Mouse (Mus musculus): ENCODE measurements around the gene Neb.

Neb gene

GRCm38 (mm10) chr2:52374706-52375105 lies 3.6 kb downstream of the Neb start:
- no peak for DNase-seq (ENCODE audit: low read depth, low spot score)

- no peak for DNase-seq (ENCODE audit: low read depth, low spot score)
Observed at GRCm38 (mm10) chr2:52372480-52372879, 5.8 kb downstream of the Neb start.

DNA sequence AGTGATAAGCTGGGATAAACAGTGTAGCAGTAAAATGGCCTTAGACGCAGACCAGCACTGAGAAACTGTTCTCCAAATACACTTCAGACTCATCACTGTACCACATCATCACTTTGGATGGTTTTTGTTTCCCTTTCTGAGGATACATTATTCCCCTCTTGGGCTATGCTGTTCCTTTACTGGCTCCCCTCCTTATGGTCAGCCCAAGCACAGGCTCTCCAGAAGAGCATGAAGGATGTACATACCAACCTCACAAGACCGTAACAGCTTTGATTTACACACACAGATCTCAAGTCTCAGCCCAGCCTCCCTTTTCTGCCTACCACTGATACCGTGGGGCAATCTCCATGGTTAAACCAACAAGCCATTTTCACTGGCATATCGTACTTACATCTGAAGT lies 6.2 kb downstream of the Neb start:
- DNase-seq (ENCODE audit: low read depth, low spot score), result no peak

DNA sequence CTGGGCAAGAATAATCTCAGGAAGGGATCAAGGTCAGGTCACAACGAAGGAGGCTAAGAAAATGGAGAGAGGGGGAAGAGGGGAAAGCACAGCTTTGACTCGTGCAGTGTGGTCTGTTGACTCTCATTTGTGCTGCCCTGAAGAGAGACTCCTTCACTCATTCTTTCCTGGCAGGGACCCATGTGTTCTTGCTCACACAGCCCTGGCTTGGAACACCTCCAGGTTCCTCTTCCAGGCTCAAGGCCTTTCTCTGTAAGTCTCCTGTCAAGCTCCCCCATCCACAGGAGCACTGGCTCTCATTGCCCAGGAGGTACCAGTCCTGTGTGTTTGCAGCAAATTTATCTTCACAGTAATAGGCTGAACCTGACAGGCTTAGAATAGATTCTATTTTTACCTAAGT lies 7.2 kb downstream of the Neb start:
- no peak for DNase-seq (ENCODE audit: low read depth, low spot score)

- DNase-seq (ENCODE audit: low read depth, low spot score), result no peak
Observed at GRCm38 (mm10) chr2:52369622-52370021, 8.7 kb downstream of the Neb start.

- DNase-seq (ENCODE audit: low read depth, low spot score), result no peak
Observed at GRCm38 (mm10) chr2:52367665-52368064, 10.6 kb downstream of the Neb start.

- DNase-seq (ENCODE audit: low read depth, low spot score), result no peak
Observed at GRCm38 (mm10) chr2:52367248-52367647, 11.0 kb downstream of the Neb start.

- no peak for DNase-seq (ENCODE audit: low read depth, low spot score)
Observed at GRCm38 (mm10) chr2:52361086-52361485, 17.2 kb downstream of the Neb start.

DNA sequence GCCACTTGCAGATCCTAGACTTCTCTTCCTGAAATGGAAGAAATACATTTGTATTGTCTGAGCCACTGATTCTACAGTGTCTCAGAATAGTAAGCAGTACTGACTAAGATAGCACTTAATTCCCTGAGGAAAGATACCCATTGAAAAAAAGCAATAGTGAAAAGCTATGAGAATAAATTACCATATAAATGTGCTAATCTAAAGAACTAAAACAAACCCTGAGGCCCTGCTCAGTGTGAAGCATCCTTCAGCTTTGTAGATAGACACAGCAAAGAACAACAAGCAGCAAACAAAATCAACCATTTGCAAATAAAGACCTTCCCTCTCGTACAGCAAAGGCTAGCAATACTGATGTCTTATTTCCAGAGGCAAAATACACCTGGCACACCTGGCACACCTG lies 18.6 kb downstream of the Neb start:
- no peak for DNase-seq (ENCODE audit: low read depth, low spot score)

DNA sequence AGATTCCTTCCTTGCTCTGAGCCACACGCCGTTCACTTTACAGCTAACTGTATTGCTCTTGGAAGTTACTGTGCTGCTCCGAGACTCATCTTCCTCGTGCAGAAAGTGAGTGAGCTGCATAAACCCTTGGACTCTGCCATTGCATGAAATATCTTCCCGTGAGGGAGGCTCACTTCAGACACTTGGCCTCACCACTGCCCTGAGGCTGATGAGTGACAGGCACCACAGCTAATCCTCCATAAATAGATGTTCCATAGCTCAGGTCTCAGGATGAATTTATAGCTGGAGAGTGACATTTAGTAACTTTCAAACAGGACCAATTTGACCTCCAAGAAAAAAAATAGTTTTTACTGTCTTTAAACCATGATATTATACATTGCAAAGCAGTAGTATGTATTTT lies 20.1 kb downstream of the Neb start:
- DNase-seq (ENCODE audit: low read depth, low spot score), result no peak

DNA sequence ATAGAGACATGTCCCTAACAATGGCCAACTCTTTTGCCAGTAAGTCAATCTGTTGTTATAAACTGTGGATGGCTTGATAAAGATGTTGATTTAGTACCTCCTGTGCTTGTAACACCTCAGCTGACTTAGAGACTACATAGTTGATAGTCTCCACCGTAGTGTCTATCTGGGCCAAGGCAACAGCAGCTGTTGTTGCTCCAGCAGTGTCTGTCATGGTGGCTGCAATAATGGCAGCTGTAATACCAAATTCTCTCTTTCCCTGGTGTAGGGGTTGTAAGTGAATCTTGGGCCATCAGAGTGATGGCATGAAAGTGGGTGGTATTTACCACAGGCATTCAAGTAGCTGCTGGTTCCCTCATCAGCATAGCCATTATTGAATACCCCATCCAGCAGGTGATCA lies 27.2 kb downstream of the Neb start:
- no peak for DNase-seq (ENCODE audit: low read depth, low spot score)

DNA sequence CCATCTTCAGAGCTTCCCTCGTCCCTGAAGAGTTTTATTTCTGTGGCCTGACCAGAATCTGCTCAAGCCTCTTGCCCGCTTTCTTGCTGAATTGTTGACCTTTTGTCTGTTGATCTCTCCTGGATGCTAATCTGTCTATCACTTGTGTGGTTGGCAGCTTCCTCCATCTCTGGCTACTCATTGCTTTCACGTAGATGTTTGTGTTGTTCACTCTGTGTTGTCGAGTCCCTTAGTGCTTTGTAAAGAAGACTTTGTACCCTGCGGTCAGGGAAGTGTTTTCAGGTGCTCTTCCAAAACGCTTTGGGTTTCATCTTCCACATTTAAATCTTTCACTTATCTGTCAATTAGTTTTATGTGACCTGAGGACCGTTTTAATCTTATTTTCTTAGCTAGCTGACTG lies 37.3 kb downstream of the Neb start:
- no peak for DNase-seq (ENCODE audit: low read depth, low spot score)

- no peak for DNase-seq (ENCODE audit: low read depth, low spot score)
Observed at GRCm38 (mm10) chr2:52335556-52335955, 42.7 kb downstream of the Neb start.

DNA sequence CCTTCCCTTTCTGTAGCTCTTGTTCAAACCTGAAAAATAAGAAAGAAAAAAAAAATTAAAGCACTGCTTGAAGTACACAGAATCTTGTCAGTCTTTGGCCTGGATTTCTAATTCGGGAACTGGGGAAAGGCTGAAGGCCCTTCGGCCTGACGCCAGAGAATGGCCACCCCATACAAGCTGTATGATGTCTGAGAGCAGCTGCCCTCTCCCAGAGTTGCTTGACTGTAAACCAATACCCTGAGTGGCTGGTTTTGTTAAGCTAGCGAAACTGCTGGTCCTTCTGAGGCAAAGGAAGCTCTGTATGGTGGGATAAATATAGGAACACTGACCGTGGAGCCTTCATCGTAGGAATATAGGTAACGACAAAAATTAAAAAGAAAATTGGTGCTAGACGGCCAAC lies 43.2 kb downstream of the Neb start:
- DNase-seq (ENCODE audit: low read depth, low spot score), result no peak

DNA sequence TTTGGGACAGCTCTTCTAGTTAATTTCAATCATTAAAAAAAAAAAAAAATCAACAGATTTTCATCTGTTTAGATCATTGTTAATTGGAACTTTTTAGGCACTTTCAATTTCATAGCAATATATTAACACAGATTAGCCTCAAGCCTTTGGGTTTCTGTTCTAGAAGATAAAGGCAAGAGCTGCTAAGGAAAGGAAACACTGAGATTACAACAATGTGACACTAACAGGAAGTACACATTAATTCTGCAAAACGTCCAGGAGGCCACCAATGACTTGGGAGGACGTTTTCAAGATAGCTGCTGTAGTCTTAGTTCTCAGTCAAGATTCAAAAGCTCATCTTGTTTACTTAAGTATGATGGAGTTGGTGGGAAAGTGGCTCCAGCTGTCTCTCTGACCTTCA lies 44.7 kb downstream of the Neb start:
- no peak for DNase-seq (ENCODE audit: low read depth, low spot score)

DNA sequence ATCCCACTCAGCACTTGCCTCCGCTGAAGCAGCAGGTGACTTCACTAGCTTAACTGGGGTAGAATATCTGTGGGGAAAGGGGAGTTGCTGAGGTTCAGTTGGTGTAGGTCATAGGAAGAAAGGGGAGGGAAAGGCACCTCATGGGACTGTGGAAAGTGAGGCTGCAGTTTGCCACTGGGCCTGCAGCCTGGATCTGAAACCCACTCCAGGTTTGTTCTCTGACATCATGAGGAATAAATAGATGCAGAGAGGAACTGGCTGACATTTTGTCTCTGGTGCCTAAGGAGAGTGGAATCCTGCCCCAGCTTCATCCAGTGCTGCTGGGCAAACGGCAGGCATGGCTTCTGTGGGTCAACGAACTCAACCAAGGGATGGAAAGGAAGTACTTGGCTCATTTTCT lies 46.5 kb downstream of the Neb start:
- DNase-seq (ENCODE audit: low read depth, low spot score), result no peak

DNA sequence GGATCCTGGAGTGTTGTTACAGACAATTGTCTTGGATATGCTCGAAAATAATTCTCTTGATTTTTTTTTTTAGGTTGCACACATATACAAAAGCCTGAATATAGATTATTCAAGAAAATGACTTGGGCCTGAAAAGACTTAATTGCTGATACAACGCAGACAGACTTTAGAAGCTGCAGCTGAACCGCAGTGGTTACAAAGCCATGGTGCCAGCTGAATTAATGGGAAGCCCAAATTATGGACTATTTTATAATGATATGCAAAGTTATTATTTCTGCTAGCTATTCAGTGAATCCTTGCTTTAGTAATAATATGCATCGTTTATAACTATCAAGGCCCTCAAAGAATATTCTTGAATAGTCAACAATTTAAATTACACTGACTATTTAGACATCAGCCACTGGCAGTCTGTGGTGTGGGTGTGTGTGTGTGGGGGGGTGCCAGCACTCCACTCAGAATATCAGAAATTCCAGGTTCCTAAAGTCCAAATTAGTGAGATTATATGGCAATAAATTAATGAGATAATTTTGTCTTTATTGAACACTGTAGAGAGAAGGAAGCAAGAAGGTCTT lies 50.9 kb downstream of the Neb start:
- DNase-seq (ENCODE audit: low read depth, low spot score), result no peak

DNA sequence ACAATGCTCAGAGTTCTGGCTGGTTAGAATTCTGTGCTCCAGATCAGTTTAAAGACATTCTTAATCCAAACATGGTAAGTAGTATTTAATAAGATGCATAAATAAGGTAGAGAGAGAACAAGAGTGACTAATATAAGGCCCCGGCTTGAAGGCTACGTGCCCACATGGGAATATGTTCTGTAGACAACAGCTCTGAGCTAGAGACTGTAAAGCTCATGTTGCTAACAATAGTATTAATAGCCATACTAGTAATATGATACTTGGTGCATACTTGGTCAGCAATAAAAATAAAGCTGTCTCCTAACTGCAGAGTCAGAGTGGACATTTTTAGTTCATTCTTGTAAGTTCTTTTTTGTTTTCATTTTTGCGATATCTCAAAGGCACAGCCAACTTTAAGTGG lies 56.4 kb downstream of the Neb start:
- no peak for DNase-seq (ENCODE audit: low read depth, low spot score)

- DNase-seq (ENCODE audit: low read depth, low spot score), result no peak
Observed at GRCm38 (mm10) chr2:52320175-52320574, 58.1 kb downstream of the Neb start.

- no peak for DNase-seq (ENCODE audit: low read depth, low spot score)
Observed at GRCm38 (mm10) chr2:52319020-52319567, 59.2 kb downstream of the Neb start.

- DNase-seq (ENCODE audit: low read depth, low spot score), result no peak
Observed at GRCm38 (mm10) chr2:52317471-52317870, 60.8 kb downstream of the Neb start.

GRCm38 (mm10) chr2:52315737-52316136 lies 62.5 kb downstream of the Neb start:
- DNase-seq (ENCODE audit: low read depth, low spot score), result no peak

DNA sequence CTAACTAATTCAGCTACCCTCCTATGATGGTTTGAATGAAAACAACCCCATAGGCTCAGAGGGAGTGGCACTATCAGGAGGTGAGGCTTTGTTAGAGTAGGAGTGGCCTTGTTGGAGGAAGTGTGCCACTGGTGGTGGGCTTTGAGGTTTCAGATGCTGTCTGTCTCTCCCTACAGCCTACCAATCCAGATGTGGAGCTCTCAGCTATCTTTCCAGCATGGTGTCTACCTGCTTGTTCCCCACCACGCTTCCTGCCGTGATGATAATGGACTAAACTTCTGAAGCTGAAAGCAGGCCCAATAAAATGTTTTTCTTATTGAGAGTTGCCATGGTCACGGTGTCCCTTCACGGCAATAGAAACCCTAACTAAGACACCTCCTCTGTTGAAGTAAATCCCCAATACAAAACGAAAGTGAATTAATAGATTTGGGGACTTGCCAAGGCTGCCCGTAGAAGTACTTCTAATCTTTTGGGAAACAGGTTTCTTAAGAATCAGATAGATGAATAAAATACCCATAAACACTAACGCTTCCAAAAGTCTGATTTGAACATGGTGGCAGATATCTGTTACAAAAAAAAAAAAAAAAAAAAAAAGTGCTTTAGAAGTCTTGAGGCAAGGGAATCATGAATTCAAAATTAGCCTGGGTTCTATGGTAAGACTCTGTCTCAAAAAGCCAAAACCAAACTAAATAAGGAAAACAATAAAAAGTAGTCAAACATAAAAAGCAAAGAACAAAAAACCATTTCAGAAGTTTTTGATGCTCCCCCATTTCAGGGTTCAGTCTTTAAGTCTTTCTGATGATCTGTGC lies 63.1 kb downstream of the Neb start:
- no peak for DNase-seq (ENCODE audit: low read depth, low spot score)

Data from retina, adult 2 months (tissue).